Mouse (Mus musculus): ENCODE results near the gene Epb41l4b. TPM values are rescaled to one million over a fixed set of nuclear protein-coding genes. Genes with fewer than 3 reads are reported as not detected.

Epb41l4b gene
- total and polyA plus RNA-seq, 3 experiments, result 0.93 to 4.9 (median 2.0) TPM

DNA sequence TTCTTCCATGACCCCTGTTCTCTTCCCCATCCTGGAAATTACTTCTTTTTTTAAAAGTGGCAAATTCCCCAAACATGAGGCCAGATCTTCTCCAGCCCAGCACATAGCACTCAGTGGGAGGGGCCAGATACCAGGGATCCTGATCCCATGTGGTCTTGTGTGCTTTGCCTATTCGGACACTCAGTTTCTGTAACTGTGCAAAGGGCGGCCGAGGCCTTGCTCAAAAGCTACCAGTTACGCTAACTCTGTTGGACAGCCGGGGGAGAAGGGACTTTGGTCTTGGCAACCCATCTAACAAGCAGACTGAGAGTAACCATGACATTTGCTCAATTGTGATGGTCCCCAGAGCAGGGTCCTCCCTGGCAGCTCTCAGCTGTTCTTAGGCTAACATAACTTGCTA lies 128.2 kb downstream of the Epb41l4b start:
- Histone ChIP-seq H3K79me2 (replicated peaks; ENCODE audit: control insufficient read depth, extremely low read depth, insufficient read depth, poor library complexity, severe bottlenecking) (no peaks in the 10 kb centered on the region), H3K27ac (ENCODE audit: insufficient read depth, low read depth) (no peak overlapping the region), H3K36me3 (replicated peaks in 1 of 2; ENCODE audit: control insufficient read depth in 1 of 2, insufficient read depth in 1 of 2, low read length in 1 of 2) (no peaks in the 10 kb centered on the region), H3K4me1 (ENCODE audit: control insufficient read depth in 1 of 2, insufficient read depth in 2 of 2) (no peaks in the 10 kb centered on the region), H3K9me3 (replicated peaks; ENCODE audit: low read length) (no peaks in the 10 kb centered on the region), H3K9ac (ENCODE audit: insufficient read depth, low read depth) (no peak overlapping the region), H3K4me3 (replicated peaks in 1 of 3; ENCODE audit: low read depth in 2 of 3, low read length in 2 of 3, poor library complexity in 1 of 3) (no peak overlapping the region), H3K4me2 (ENCODE audit: insufficient read depth, low read depth, poor library complexity, severe bottlenecking) (no peak overlapping the region), H3K27me3 (replicated peaks) (peaks cover 34% of the 10 kb centered on the region)
- dilution Hi-C loops (cut with MboI; ENCODE audit: extremely low pct_ligation_motif_present, extremely low pct_unique_long_range_greater_than_20kb, low sequenced_read_pairs) (no loop called here), in situ Hi-C loops (cut with MboI; ENCODE audit: low pct_ligation_motif_present, low pct_unique_long_range_greater_than_20kb, low sequenced_read_pairs) (no loop called here)
- no peak for TF ChIP-seq ELF1 (IDR thresholded peaks at IDR 0.05; ENCODE audit: low read depth, low read length)
- TF ChIP-seq NELFE (IDR thresholded peaks at IDR 0.05; ENCODE audit: low read depth, low read length), result no peak
- TF ChIP-seq PAX5 (IDR thresholded peaks at IDR 0.05; ENCODE audit: low read length), result no peak
- TF ChIP-seq USF1 (IDR thresholded peaks at IDR 0.05; ENCODE audit: low read depth, low read length), result no peak
- no peak for TF ChIP-seq RCOR1 (conservative IDR thresholded peaks at IDR 0.05; ENCODE audit: low read depth, low read length)
- no peak for TF ChIP-seq MAFK (IDR thresholded peaks at IDR 0.05; ENCODE audit: insufficient replicate concordance, low read length)
- TF ChIP-seq TCF12 (IDR thresholded peaks at IDR 0.05; ENCODE audit: low read depth, low read length), result no peak
- TF ChIP-seq NRF1 (IDR thresholded peaks at IDR 0.05; ENCODE audit: low read depth, low read length), result no peak
- no peak for TF ChIP-seq E2F4 (IDR thresholded peaks at IDR 0.05; ENCODE audit: insufficient replicate concordance, low read depth, low read length)
- no peak for TF ChIP-seq GABPA (IDR thresholded peaks at IDR 0.05; ENCODE audit: insufficient replicate concordance, low read depth, low read length)
- TF ChIP-seq USF2 (conservative IDR thresholded peaks at IDR 0.05; ENCODE audit: low read depth, low read length), result no peak
- TF ChIP-seq ZMIZ1 (IDR thresholded peaks at IDR 0.05; ENCODE audit: low read depth, low read length), result no peak
- DNase-seq (ENCODE audit: extremely low read depth), result no peak

GRCm38 (mm10) chr4:57011454-57012046 lies 131.7 kb downstream of the Epb41l4b start:
- no peak for DNase-seq (ENCODE audit: extremely low read depth)

More at GRCm38 (mm10) chr4:57011454-57012046, 131.7 kb downstream of the Epb41l4b start:
- Histone ChIP-seq H3K4me1 (ENCODE audit: control insufficient read depth in 1 of 2, insufficient read depth in 2 of 2) (no peaks in the 10 kb centered on the region), H3K9me3 (replicated peaks; ENCODE audit: low read length) (no peaks in the 10 kb centered on the region), H3K9ac (ENCODE audit: insufficient read depth, low read depth) (no peak overlapping the region), H3K36me3 (replicated peaks in 1 of 2; ENCODE audit: control insufficient read depth in 1 of 2, insufficient read depth in 1 of 2, low read length in 1 of 2) (no peaks in the 10 kb centered on the region), H3K4me2 (ENCODE audit: insufficient read depth, low read depth, poor library complexity, severe bottlenecking) (no peak overlapping the region), H3K4me3 (replicated peaks in 1 of 3; ENCODE audit: low read depth in 2 of 3, low read length in 2 of 3, poor library complexity in 1 of 3) (no peak overlapping the region), H3K79me2 (replicated peaks; ENCODE audit: control insufficient read depth, extremely low read depth, insufficient read depth, poor library complexity, severe bottlenecking) (no peaks in the 10 kb centered on the region), H3K27ac (ENCODE audit: insufficient read depth, low read depth) (no peak overlapping the region), H3K27me3 (replicated peaks) (peaks cover 34% of the 10 kb centered on the region)
- dilution Hi-C loops (cut with MboI; ENCODE audit: extremely low pct_ligation_motif_present, extremely low pct_unique_long_range_greater_than_20kb, low sequenced_read_pairs), result no loop called here
- in situ Hi-C loops (cut with MboI; ENCODE audit: low pct_ligation_motif_present, low pct_unique_long_range_greater_than_20kb, low sequenced_read_pairs), result no loop called here
- TF ChIP-seq ZC3H11A (IDR thresholded peaks at IDR 0.05; ENCODE audit: low read depth, low read length), result no peak
- no peak for TF ChIP-seq MEF2A (IDR thresholded peaks at IDR 0.05; ENCODE audit: borderline replicate concordance, low read depth, low read length)
- TF ChIP-seq POLR2A (IDR thresholded peaks at IDR 0.05; ENCODE audit: low read depth, low read length), result no peak
- no peak for TF ChIP-seq PAX5 (IDR thresholded peaks at IDR 0.05; ENCODE audit: low read length)
- no peak for TF ChIP-seq CHD1 (IDR thresholded peaks at IDR 0.05; ENCODE audit: low read depth, low read length)

Measured in CH12.LX (cell line).